Mouse (Mus musculus) kidney, postnatal 0 days (tissue): ENCODE data around the gene C2cd5. TPM values are rescaled to one million over a fixed set of nuclear protein-coding genes. Genes with fewer than 3 reads are reported as not detected.

Experiments
- ATAC-seq: fragments of 200-750 bp; cut with Nextera tagmentation; replicated peaks from 2 replicates; pipeline ENCODE4 v1.8.0; 2017; ENCODE audit warnings: low read depth, moderate number of reproducible peaks, moderate TSS enrichment, moderate library complexity; ENCODE audit not compliant: low FRiP score
- DNase-seq: peaks from one replicate; pipeline ENCODE4 v3.0.0-alpha.2; 2016; ENCODE audit warnings: low spot score
- H3K27ac ChIP-seq: fragments of 300-500 bp; sonication (generic); 2 replicates; pipeline ENCODE4 v1.5.1; 2014; ENCODE audit warnings: mild to moderate bottlenecking
- H3K27me3 ChIP-seq: fragments of 300-500 bp; sonication (generic); 2 replicates; pipeline ENCODE4 v1.6.1; 2014; ENCODE audit warnings: low read length, mixed read lengths; ENCODE audit not compliant: insufficient read depth
- H3K36me3 ChIP-seq: fragments of 300-500 bp; sonication (generic); 2 replicates; pipeline ENCODE4 v1.6.1; 2014; ENCODE audit warnings: low read length, mixed read lengths; ENCODE audit not compliant: insufficient read depth
- H3K4me1 ChIP-seq: fragments of 300-500 bp; sonication (generic); replicated peaks from 2 replicates; pipeline ENCODE4 v1.6.1; 2014; ENCODE audit warnings: antibody characterized with exemption, low read length, mixed read lengths; ENCODE audit not compliant: insufficient read depth
- H3K4me2 ChIP-seq: fragments of 300-500 bp; sonication (generic); 2 replicates; pipeline ENCODE4 v1.6.1; 2014; ENCODE audit warnings: mild to moderate bottlenecking, low read length, moderate library complexity, mixed read lengths
- H3K4me3 ChIP-seq: fragments of 300-500 bp; sonication (generic); replicated peaks from 2 replicates; pipeline ENCODE4 v1.5.1; 2014; ENCODE audit warnings: low read depth, low read length
- H3K9ac ChIP-seq: fragments of 300-500 bp; sonication (generic); 2 replicates; pipeline ENCODE4 v1.6.1; 2014; ENCODE audit warnings: low read depth, low read length
- H3K9me3 ChIP-seq: fragments of 300-500 bp; sonication (generic); replicated peaks from 2 replicates; pipeline ENCODE4 v1.6.1; 2016; ENCODE audit warnings: low read length, inconsistent platforms, mixed read lengths
- CTCF ChIP-seq: IDR thresholded peaks from 2 replicates; pipeline ENCODE4 v1.5.1; 2016; ENCODE audit warnings: antibody characterized with exemption, low read depth, mild to moderate bottlenecking, moderate library complexity
- WGBS: fragments of 180-500 bp; shearing (Covaris S2); extraction: QIAGEN DNeasy Blood & Tissue Kit; methylation state at CpG from one replicate; pipeline ENCODE4 v1.1.7; 2014; 5-methylcytosine and 5-hydroxymethylcytosine counted together
- polyA plus RNA-seq: library from polyadenylated mRNA; unstranded; fragments of >200 nt; fragmentation: Nextera tagmentation; extraction: Ambion mirVana; gene quantifications from 2 replicates; pipeline ENCODE4 v1.2.1, GENCODE M21; 2015

The C2cd5 gene
- polyA plus RNA-seq, 1 experiment from 2014 or later = 19.1 TPM

DNA sequence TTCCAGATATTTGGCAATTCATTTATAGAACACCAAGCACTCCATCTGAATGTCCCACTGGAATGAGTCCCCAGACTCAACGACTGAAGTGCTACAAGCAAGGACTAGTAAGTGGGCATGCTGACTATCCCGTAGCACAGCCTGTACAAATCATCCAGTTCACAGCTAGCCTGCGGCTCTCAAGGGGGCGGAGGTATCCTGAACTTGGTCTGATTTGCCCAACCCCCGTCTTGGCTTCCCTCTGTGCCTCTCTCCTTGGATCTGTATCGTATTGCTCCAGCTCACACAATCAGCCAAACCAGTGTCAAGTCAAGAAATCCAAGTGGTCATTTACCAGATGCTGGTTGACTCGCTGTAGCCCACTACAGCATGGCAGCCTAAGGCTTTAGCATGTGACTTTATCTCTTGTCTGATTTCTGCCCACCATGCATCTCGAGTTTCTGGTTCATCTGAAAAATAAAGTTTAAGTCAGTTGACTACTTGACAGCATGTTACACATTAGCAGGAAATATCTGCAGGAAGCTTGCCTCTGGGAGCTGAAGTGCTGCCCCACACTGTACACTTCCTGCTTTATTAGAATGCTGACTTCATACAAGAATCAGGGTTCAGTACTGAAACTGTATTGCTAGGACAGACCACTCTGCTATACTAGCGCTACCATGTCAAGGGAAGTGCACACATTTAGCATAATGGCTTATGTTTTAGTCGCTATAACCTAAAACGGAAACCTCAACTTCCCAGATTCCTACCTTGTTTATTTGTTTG, 50.0 kb downstream of the C2cd5 start:
- H3K4me1 ChIP-seq = no peaks in the 10 kb centered on the region
- DNase-seq (peak; percentile 48), ATAC-seq (no peak)
- 67% methylated on average over 11 of the region's 11 CpGs for WGBS
- no peaks in the 10 kb centered on the region for H3K9me3 ChIP-seq
- no peak for TF ChIP-seq CTCF
- no peak overlapping the region for H3K27ac ChIP-seq
- no peak overlapping the region for H3K9ac ChIP-seq
- H3K4me2 ChIP-seq = no peak overlapping the region
- peaks cover 16% of the 10 kb centered on the region; the same call in 1 of the 2 replicates for H3K36me3 ChIP-seq
- H3K27me3 ChIP-seq = no peaks in the 10 kb centered on the region
- H3K4me3 ChIP-seq = no peak overlapping the region

DNA sequence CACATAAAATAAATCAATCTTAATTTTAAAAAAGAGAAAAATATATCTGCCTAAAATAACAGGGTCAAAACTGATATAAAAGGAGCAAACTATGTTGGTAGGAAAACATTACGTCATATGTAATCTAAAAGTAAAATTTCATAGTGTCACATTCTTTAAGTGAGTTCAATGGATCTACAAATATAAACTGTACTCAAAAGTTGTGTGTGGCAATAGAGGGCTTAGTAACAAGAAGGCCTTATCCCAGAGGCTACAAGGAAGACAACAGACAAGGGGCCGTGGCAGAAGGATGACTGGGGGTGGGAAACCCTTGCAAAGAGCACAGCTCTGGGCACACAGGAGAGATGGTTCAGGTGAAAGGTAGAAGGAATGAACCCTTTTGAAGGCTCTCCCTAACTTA, 50.8 kb downstream of the C2cd5 start:
- H3K4me2 ChIP-seq = no peak overlapping the region
- H3K4me3 ChIP-seq = no peak overlapping the region
- TF ChIP-seq CTCF = no peak
- H3K27me3 ChIP-seq = no peaks in the 10 kb centered on the region
- peaks cover 8% of the 10 kb centered on the region; the same call in 1 of the 2 replicates for H3K36me3 ChIP-seq
- no peak overlapping the region for H3K27ac ChIP-seq
- no peak overlapping the region for H3K9ac ChIP-seq
- H3K9me3 ChIP-seq = no peaks in the 10 kb centered on the region
- DNase-seq (no peak), ATAC-seq (no peak)
- no peaks in the 10 kb centered on the region for H3K4me1 ChIP-seq
- 95% methylated on average over 2 of the region's 2 CpGs for WGBS

DNA sequence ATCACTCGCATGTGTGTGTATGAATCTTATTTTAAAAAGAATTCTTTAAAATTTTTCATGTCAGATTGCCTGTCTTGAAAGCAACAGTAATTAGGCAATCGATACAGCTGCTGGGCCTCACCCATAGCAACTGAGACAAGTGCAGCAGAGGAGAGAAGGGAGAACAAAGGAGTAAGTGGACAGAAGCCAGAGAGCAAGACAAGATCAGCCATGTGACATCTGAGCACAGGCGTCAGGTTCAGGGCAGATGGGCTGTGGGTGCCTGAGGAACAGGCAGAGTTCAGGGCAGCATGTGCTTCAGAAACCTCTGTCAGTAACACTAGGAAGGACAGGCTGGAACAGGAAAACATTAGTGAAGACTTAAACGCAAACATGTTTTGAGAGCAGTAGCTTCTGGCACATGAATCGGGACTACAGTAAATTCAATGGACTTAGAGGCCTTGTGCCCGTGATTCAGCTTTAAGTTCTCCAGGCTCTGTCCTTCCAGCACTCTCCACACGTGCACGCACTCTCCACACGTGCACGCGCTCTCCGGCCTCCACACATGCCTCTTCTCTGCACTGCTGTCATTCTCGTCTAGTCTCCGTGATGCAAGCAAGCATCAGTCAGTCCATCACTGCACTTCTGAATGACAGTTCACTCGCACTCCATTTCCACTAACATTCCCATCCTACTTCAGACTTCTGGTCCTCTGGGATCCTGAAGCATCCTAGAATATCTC, 52.2 kb downstream of the C2cd5 start:
- TF ChIP-seq CTCF = no peak
- H3K4me3 ChIP-seq = no peak overlapping the region
- H3K4me1 ChIP-seq = no peaks in the 10 kb centered on the region
- H3K27ac ChIP-seq = no peak overlapping the region
- 81% methylated on average over 15 of the region's 15 CpGs for WGBS
- ATAC-seq = no peak
- no peak for DNase-seq
- no peaks in the 10 kb centered on the region for H3K27me3 ChIP-seq
- no peaks in the 10 kb centered on the region for H3K9me3 ChIP-seq
- no peak overlapping the region for H3K9ac ChIP-seq
- 0 out of 2 replicates have a peak, but pooled peaks cover 6% of the 10 kb centered on the region for H3K36me3 ChIP-seq
- H3K4me2 ChIP-seq = no peak overlapping the region

DNA sequence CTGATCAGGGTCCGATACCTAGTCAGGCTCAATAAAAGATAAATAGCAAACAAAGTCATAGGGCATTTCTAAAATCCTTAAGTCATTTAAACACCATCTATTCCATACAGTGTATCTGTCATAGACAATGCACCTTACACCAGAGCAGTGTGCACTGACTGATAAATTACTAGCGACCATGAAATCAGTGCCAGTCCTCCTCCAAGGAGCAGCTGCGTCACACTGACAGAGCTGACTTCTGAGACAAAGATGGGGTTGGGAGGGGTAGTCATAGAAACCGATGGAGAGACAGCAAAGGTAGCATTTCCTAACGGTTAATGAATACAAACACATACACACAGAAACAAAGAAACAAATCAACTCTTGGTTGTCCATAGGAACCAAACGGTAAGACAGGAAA, 58.4 kb downstream of the C2cd5 start:
- peaks cover 18% of the 10 kb centered on the region for H3K36me3 ChIP-seq
- ATAC-seq (no peak), DNase-seq (no peak)
- 80% methylated on average over 6 of the region's 6 CpGs for WGBS
- H3K27ac ChIP-seq = no peak overlapping the region
- H3K9me3 ChIP-seq = no peaks in the 10 kb centered on the region
- TF ChIP-seq CTCF = no peak
- H3K4me3 ChIP-seq = no peak overlapping the region
- no peaks in the 10 kb centered on the region for H3K27me3 ChIP-seq
- H3K9ac ChIP-seq = no peak overlapping the region
- no peaks in the 10 kb centered on the region for H3K4me1 ChIP-seq
- H3K4me2 ChIP-seq = no peak overlapping the region

GRCm38 (mm10) chr6:143035261-143035660, 64.7 kb downstream of the C2cd5 start:
- Histone ChIP-seq H3K27ac (no peak overlapping the region), H3K4me2 (no peak overlapping the region), H3K9ac (no peak overlapping the region), H3K36me3 (peaks cover 49% of the 10 kb centered on the region), H3K9me3 (no peaks in the 10 kb centered on the region), H3K4me3 (no peak overlapping the region), H3K27me3 (no peaks in the 10 kb centered on the region), H3K4me1 (no peaks in the 10 kb centered on the region)
- DNase-seq (peak; percentile 61), ATAC-seq (no peak)
- peak; percentile 66 for TF ChIP-seq CTCF
- 59% methylated on average over 4 of the region's 4 CpGs for WGBS

DNA sequence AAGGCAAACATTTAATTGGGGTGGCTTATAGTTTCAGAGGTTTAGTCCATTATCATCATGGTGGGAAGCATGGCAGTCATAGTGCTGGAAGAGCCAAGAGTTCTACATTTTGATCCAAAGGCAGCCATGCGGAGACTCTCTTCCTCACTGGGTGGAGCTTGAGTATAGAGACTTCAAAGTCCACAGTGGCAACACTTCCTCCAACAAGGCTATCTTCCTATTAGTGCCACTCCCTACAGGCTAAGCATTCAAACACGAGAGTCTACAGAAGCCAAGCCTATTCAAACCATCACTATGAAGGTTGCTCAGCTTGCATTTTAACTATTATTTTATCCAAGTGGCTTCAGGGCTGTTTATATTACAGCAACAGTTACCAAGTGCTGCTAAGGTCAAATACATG, 65.4 kb downstream of the C2cd5 start:
- peaks cover 51% of the 10 kb centered on the region for H3K36me3 ChIP-seq
- DNase-seq = no peak
- ATAC-seq = no peak

More for the DNA sequence above, 65.4 kb downstream of the C2cd5 start:
- TF ChIP-seq CTCF = no peak
- H3K4me3 ChIP-seq = no peak overlapping the region
- no peak overlapping the region for H3K9ac ChIP-seq
- no peak overlapping the region for H3K4me2 ChIP-seq
- H3K4me1 ChIP-seq = no peaks in the 10 kb centered on the region
- WGBS = 92% methylated on average over 2 of the region's 2 CpGs
- H3K9me3 ChIP-seq = no peaks in the 10 kb centered on the region
- H3K27ac ChIP-seq = no peak overlapping the region
- H3K27me3 ChIP-seq = no peaks in the 10 kb centered on the region
